Mouse (Mus musculus): Measurements from ENCODE around the gene Elk1.

DNA sequence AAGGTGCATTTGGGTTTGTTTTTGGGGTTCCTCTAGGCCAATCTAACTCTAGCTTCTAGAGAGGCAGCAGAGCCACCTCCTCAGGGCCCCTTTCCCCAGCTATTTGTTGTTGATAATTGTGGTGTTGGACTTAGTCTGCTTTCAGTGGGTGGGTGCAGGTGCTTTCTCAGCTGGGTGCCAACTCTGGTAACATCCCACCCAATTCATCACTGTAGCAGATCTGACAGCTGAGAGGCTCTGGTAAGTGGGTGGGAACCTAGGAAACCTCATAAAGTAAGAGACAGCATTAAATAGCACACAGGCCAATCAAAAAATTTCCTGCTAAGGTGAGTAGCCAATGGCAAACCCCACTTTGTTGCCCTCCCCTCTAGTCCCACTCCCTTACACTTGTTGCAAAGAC lies 25.4 kb downstream of the Elk1 start:
- TF ChIP-seq POLR2A (IDR thresholded peaks at IDR 0.05; ENCODE audit: low read depth, low read length) = no peak
- no peak for TF ChIP-seq CTCF (IDR thresholded peaks at IDR 0.05; ENCODE audit: extremely low read depth, insufficient read depth, insufficient read length, insufficient replicate concordance)
